Mouse (Mus musculus) neural tube, embryonic 12.5 days (tissue): Measurements from ENCODE around the gene Hnrnpa3. TPM values are rescaled to one million over a fixed set of nuclear protein-coding genes. Genes with fewer than 3 reads are reported as not detected.
"Not testable (repeated sequence)": the region's sequence is repeated elsewhere in the genome, so short reads cannot be mapped to it uniquely, and the experiment has no call there.

Source experiments
- ATAC-seq: fragments of 200-750 bp; cut with Nextera tagmentation; 2 replicates; pipeline ENCODE4 v1.8.0; 2017; ENCODE audit warnings: low read depth, mild to moderate bottlenecking, moderate TSS enrichment, moderate library complexity; ENCODE audit not compliant: low FRiP score
- H3K27ac ChIP-seq: fragments of 300-500 bp; sonication (generic); 2 replicates; pipeline ENCODE4 v1.5.1; 2016
- H3K27me3 ChIP-seq: fragments of 300-500 bp; sonication (generic); replicated peaks from 2 replicates; pipeline ENCODE4 v1.6.1; 2016; ENCODE audit warnings: mild to moderate bottlenecking
- H3K36me3 ChIP-seq: fragments of 300-500 bp; sonication (generic); 2 replicates; pipeline ENCODE4 v1.6.1; 2016; ENCODE audit warnings: mild to moderate bottlenecking
- H3K4me1 ChIP-seq: fragments of 300-500 bp; sonication (generic); 2 replicates; pipeline ENCODE4 v1.6.1; 2016
- H3K4me2 ChIP-seq: fragments of 300-500 bp; sonication (generic); replicated peaks from 2 replicates; pipeline ENCODE4 v1.6.1; 2016; ENCODE audit warnings: mild to moderate bottlenecking
- H3K4me3 ChIP-seq: fragments of 300-500 bp; sonication (generic); 2 replicates; pipeline ENCODE4 v1.5.1; 2016
- H3K9ac ChIP-seq: fragments of 300-500 bp; sonication (generic); 2 replicates; pipeline ENCODE4 v1.6.1; 2016; ENCODE audit warnings: mild to moderate bottlenecking
- H3K9me3 ChIP-seq: fragments of 300-500 bp; sonication (generic); 2 replicates; pipeline ENCODE4 v1.6.1; 2016; ENCODE audit warnings: mild to moderate bottlenecking
- WGBS: fragments of 180-500 bp; shearing (Covaris S2); methylation state at CpG from one replicate; pipeline ENCODE4 v1.1.7; 2016; 5-methylcytosine and 5-hydroxymethylcytosine counted together
- polyA plus RNA-seq: library from polyadenylated mRNA; unstranded; fragments of >200 nt; fragmentation: Nextera tagmentation; extraction: Ambion mirVana; gene quantifications from 2 replicates; pipeline ENCODE4 v1.2.1, GENCODE M21; 2016

Hnrnpa3 gene
- polyA plus RNA-seq, 1 experiment from 2014 or later = 334 TPM

DNA sequence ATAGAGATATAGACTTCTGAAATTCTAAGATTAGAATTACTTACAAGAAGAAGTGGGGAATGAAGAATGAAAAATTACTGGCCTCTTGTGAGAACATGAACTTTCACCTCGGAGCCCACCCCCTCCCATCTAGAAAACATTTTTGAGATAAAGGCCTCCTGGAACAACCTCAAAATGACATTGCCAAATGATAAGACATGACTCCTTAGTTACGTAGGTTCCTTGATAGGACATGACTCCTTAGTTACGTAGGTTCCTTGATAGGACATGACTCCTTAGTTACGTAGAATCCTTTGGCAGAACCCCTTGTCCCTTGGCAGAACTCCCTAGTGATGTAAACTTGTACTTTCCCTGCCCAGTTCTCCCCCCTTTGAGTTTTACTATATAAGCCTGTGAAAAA lies 16.7 kb upstream of the Hnrnpa3 start:
- not testable (repeated sequence) for H3K9ac ChIP-seq, H3K4me3 ChIP-seq, H3K9me3 ChIP-seq, H3K27me3 ChIP-seq, H3K4me1 ChIP-seq, H3K27ac ChIP-seq, H3K4me2 ChIP-seq, ATAC-seq, H3K36me3 ChIP-seq
- 92% methylated on average over 4 of the region's 4 CpGs for WGBS

DNA sequence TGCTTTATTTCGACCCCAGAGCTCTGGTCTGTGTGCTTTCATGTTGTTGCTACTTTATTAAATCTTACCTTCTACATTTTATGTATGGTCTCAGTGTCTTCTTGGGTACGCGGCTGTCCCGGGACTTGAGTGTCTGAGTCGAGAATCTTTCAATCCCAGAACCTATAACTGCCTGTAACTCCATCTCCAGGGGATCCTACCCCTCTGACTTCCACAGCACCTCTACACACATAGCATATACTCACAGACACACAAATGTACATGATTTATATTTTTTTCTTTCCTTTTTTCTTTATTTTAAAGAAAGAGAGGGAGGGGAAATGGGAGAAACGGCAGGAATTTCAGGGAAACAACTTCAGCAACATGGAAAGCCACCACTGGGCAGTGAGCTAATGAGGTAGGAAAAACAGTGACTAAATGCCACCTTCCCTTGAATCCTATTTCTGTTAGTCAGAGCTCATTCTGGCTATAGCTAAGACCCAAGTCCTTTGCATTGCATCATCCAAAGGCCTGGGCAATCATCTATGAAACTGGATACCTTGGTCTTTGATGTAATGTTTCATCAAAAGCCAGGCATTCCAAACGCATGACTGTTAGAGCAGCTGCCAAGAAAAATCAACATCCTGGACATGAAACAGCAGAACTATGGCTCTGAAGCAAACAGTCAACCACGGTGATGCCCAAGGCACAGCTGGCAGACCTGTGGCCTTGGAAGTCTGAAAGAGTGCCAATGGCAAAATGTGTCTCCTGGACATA lies 16.1 kb upstream of the Hnrnpa3 start:
- Histone ChIP-seq H3K4me3 (no peak overlapping the region), H3K27ac (no peak overlapping the region), H3K9ac (no peak overlapping the region), H3K4me1 (no peaks in the 10 kb centered on the region), H3K27me3 (no peaks in the 10 kb centered on the region), H3K36me3 (no peaks in the 10 kb centered on the region), H3K4me2 (no peak overlapping the region), H3K9me3 (no peaks in the 10 kb centered on the region)
- no peak for ATAC-seq
- 89% methylated on average over 8 of the region's 8 CpGs for WGBS

DNA sequence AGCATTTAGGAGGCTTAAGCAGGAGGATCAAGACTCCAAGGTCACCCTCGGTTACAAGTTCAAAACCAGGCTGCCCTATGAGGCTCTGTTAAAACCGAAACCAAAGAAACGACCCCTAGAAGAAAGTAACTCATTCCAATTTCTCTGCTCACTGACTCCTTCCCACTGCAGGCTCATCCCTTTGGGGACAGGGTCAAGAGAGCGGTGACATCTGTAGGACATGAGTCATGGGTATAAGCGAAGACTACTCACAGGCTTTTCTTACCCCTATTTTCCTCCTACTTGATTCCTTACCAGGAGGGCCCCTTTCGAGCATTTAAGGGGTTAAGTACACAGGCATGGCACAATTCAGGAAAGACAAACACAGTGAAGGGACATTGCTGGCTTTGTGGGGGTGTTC lies 15.1 kb upstream of the Hnrnpa3 start:
- H3K27ac ChIP-seq = no peak overlapping the region
- ATAC-seq = no peak
- H3K36me3 ChIP-seq = no peaks in the 10 kb centered on the region
- no peak overlapping the region for H3K4me2 ChIP-seq
- no peak overlapping the region for H3K9ac ChIP-seq
- no peaks in the 10 kb centered on the region for H3K9me3 ChIP-seq
- WGBS = 89% methylated on average over 6 of the region's 6 CpGs
- H3K4me3 ChIP-seq = no peak overlapping the region
- H3K4me1 ChIP-seq = no peaks in the 10 kb centered on the region
- H3K27me3 ChIP-seq = no peaks in the 10 kb centered on the region

DNA sequence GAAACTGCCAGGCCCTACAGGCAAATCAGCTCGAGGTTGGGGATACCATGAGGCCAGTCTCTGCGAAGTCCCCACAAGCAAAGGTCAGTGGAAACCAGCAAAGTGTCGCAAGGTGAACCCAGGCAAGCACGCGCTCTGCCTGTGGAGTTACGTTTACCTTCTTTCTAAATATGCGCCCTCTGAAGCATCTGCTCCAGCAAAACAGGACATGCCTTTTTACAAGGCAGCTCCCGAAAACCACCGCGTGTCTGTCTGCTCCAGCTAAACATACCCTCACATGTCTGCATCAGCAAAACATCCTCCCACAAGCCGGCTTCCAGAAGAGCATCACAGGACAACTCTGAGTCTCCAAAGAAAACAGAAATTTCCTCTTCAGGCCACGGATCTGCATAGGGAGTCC lies 13.8 kb upstream of the Hnrnpa3 start:
- no peak overlapping the region for H3K4me2 ChIP-seq
- H3K4me1 ChIP-seq = no peaks in the 10 kb centered on the region
- WGBS = 92% methylated on average over 12 of the region's 12 CpGs
- H3K9ac ChIP-seq = no peak overlapping the region
- H3K9me3 ChIP-seq = no peaks in the 10 kb centered on the region
- H3K27ac ChIP-seq = no peak overlapping the region
- no peaks in the 10 kb centered on the region for H3K36me3 ChIP-seq
- no peak overlapping the region for H3K4me3 ChIP-seq
- no peak for ATAC-seq
- no peaks in the 10 kb centered on the region for H3K27me3 ChIP-seq

DNA sequence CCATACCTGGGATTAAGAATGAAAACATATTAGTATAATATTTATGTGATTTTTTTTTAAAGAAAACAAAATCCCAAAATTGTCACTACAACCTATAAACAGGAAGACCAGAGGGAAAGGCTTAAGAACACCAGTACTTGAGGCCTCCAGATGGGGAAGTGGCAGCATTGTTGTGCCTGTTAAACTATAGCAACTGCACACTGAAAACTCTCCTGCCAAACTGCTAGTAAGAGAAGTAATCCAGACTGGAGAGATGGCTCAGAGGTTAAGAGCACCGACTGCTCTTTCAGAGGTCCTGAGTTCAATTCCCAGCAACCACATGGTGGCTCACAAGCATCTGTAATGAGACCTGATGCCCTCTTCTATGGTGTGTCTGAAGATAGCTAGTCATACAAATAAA lies 8.6 kb upstream of the Hnrnpa3 start:
- no peak overlapping the region for H3K4me2 ChIP-seq
- H3K9me3 ChIP-seq = no peaks in the 10 kb centered on the region
- H3K9ac ChIP-seq = no peak overlapping the region
- H3K4me3 ChIP-seq = no peak overlapping the region
- no peak for ATAC-seq
- WGBS = 93% methylated on average over 1 of the region's 1 CpGs
- H3K27ac ChIP-seq = no peak overlapping the region
- H3K27me3 ChIP-seq = no peaks in the 10 kb centered on the region
- H3K36me3 ChIP-seq = no peaks in the 10 kb centered on the region
- H3K4me1 ChIP-seq = no peaks in the 10 kb centered on the region

DNA sequence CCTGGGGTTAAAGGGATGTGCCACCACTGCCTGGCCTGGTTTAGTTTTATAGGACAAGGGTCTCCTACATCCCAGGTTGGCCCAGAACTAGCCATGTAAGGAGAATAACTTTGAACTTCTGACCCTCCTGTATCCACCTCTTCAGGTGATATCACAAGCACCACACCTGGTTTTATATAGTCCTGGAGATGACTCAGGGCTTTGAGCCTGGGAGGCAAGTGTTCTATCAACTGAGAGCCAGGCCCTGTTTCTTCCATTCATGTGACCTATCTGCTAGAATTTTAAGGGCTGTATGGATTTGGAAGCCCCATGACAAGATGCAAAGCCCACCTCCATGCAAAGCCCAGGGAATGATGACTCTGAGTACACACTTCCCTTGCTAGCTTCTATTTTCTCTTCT lies 5.9 kb upstream of the Hnrnpa3 start:
- no peaks in the 10 kb centered on the region for H3K9me3 ChIP-seq
- ATAC-seq = no peak
- H3K27me3 ChIP-seq = no peaks in the 10 kb centered on the region
- no peak overlapping the region for H3K27ac ChIP-seq
- H3K4me2 ChIP-seq = no peak overlapping the region
- no peaks in the 10 kb centered on the region for H3K36me3 ChIP-seq
- no peak overlapping the region for H3K4me3 ChIP-seq
- no peak overlapping the region for H3K9ac ChIP-seq
- H3K4me1 ChIP-seq = peaks cover 6% of the 10 kb centered on the region

DNA sequence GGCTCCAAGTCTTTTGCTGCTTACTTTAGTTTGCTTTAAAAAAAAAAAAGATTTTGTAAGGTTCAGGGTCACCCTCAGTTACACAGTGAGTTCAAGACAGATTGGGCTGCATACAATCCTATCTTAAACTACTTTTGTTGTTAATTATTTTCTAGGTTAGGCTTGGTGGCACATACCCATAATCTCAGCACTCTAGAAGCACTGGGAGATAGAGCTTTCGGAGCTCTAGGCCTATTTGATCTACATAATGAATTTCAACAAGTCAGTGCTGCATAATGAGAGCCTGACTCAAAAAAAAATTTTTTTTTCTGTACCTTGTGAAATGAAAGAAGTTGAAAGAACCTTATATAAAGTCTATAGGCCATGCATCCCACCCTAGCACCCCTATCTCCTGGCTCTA lies 4.4 kb upstream of the Hnrnpa3 start:
- Histone ChIP-seq H3K4me3 (no peak overlapping the region), H3K36me3 (no peaks in the 10 kb centered on the region), H3K9ac (no peak overlapping the region), H3K27me3 (no peaks in the 10 kb centered on the region), H3K9me3 (no peaks in the 10 kb centered on the region), H3K4me1 (peaks cover 7% of the 10 kb centered on the region), H3K27ac (no peak overlapping the region), H3K4me2 (no peak overlapping the region)
- 95% methylated on average over 1 of the region's 1 CpGs for WGBS
- ATAC-seq = no peak

DNA sequence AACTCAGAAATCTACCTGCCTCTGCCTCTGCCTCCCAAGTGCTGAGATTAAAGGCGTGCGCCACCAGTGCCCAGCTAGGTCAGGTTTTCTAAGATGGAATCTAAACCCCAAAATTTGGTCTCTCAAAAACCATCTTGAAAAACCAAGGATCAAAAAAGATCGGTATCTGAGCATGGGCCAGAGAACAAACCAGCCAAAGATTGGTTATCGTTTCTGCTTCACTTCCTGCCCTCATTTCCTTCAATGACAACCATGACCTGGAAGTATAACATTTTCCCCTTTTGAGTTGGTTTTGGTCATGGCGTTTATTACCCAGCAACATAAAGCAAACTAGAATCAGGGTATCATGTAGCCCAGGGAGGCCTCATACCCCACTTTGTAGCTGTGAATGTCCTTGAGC lies 2.1 kb upstream of the Hnrnpa3 start:
- Histone ChIP-seq H3K27me3 (no peaks in the 10 kb centered on the region), H3K4me2 (no peak overlapping the region), H3K9me3 (no peaks in the 10 kb centered on the region), H3K4me1 (peaks cover 17% of the 10 kb centered on the region), H3K36me3 (no peaks in the 10 kb centered on the region; the same call in 1 of the 2 replicates), H3K9ac (no peak overlapping the region), H3K27ac (no peak overlapping the region), H3K4me3 (no peak overlapping the region)
- WGBS = 92% methylated on average over 5 of the region's 5 CpGs
- no peak for ATAC-seq

DNA sequence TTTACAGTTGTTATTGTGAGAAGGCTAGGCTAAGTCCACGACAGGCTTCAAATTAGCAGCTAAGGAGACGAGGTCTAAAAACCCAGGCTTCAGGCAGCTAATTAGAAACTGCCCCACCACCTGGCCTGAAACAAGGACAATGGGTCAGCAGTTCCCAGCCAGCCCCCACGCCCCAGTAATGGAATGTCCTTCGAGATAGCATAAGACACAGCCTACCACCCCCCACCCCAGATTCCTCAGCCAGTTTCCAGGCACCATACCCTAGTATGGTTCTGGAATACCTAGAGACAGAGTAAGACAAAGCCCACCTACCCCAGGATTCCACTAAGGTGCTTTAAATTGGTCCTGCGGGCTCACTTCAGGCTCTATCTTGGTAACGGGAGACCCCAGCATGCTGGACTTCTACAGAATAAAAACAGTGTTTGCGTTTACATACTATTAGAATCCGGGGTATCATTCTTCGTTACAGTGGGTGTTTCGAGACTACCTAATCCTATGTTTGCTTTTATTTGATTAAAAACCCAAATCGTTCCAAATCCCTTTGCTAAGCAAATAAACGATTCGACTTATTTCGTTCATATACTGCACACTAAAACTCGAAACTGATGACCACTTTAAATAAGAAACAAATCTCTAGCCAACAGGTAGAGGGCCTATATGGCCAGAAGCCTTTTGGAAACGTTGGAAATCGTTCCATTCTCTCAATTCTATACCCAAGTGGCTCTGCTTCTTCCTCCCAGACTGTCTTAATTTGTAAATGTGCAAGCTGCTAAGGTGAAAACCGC lies 962 bp upstream of the Hnrnpa3 start:
- 3% methylated on average over 18 of the region's 18 CpGs for WGBS
- Histone ChIP-seq H3K9me3 (no peaks in the 10 kb centered on the region), H3K9ac (peak overlapping the region; percentile 99), H3K4me2 (peak overlapping the region; percentile 57), H3K27ac (peak overlapping the region; percentile 98), H3K4me1 (peaks cover 17% of the 10 kb centered on the region), H3K36me3 (peaks cover 8% of the 10 kb centered on the region), H3K27me3 (no peaks in the 10 kb centered on the region), H3K4me3 (peak overlapping the region; percentile 49)
- ATAC-seq = no peak

DNA sequence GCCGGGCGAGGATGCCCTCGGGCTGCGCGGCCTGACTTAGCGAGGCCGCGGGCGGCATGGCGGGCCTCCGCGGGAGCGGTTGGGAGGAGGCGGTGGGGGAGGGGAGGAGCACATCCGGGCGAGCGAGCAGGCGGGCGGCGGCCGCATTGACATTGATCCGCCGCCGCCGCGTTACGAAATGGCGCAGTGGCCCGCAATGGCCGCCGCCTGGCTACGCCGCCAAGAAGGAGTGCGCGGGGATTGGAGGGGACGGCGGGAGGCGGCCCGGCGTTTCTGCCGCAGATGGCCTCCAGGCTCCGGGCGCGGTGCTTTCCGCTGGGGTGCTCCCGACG lies 534 bp downstream of the Hnrnpa3 start:
- WGBS = under 1% methylated on average over 47 of the region's 47 CpGs
- ATAC-seq = peak; percentile 74
- H3K9ac ChIP-seq = peak overlapping the region; percentile 99

DNA sequence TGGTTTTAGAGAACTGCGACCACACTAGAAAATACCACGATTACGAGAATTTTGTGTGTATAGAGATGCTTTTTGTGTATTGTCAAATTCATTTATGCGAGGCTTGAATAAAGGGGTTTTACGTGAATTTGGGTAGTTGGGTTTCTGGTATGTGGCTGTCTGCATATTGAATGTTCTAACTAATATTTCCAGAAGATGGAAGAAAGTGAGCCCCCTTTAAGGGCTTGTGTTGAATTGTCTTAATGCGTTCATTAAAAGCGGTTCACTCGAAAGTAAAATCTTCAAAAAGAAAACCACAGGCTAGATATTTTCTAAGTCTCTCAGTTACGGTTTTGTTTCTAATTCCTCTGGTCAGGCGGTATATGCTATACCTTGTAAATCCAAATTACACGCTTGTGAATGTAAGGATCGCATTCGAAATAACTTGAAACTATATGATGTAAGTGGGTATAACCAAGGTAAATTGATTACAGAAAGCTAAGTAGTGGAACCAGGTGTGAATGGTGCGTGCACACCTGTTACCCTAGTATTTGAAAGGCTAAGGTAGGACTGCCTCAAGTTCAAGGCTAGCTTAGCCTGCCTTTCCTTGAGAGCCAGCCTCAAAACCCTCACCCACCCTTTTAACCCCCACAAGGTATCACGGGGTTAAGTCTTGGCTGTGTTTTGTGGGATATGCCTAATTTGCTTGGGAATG lies 1.3 kb downstream of the Hnrnpa3 start:
- peak overlapping the region; percentile 93 for H3K4me3 ChIP-seq
- H3K9me3 ChIP-seq = no peaks in the 10 kb centered on the region
- WGBS = 3% methylated on average over 15 of the region's 15 CpGs
- ATAC-seq = no peak
- no peaks in the 10 kb centered on the region for H3K27me3 ChIP-seq
- H3K4me1 ChIP-seq = peaks cover 17% of the 10 kb centered on the region
- peaks cover 24% of the 10 kb centered on the region for H3K36me3 ChIP-seq
- peak overlapping the region; percentile 75 for H3K4me2 ChIP-seq
- H3K27ac ChIP-seq = no peak overlapping the region
- peak overlapping the region; percentile 99 for H3K9ac ChIP-seq

More for the DNA sequence above, 534 bp downstream of the Hnrnpa3 start:
- no peaks in the 10 kb centered on the region for H3K27me3 ChIP-seq
- peaks cover 22% of the 10 kb centered on the region for H3K36me3 ChIP-seq
- H3K4me3 ChIP-seq = peak overlapping the region; percentile 93
- H3K27ac ChIP-seq = peak overlapping the region; percentile 94
- no peaks in the 10 kb centered on the region for H3K9me3 ChIP-seq
- H3K4me1 ChIP-seq = peaks cover 17% of the 10 kb centered on the region
- H3K4me2 ChIP-seq = peak overlapping the region; percentile 75

DNA sequence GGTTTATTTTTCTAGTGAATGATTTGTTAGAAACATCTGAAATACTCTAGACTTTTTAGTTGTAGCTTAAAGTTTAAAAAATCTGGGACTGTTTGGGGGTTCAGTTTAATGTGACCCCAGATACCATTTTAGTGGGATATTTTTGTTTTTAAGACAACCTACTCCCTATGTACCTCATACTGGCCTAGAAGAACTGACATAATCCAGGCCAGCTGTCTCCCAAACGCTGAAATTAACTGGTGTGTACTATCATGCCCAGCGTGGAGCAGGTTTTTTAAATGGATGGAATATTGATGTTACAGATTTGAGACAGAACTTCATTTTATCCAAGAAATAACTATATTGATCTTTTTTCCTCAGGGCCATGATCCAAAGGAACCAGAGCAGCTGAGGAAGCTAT lies 2.0 kb downstream of the Hnrnpa3 start:
- 53% methylated on average over 2 of the region's 2 CpGs for WGBS
- ATAC-seq = no peak

More for the DNA sequence above, 2.0 kb downstream of the Hnrnpa3 start:
- no peaks in the 10 kb centered on the region for H3K9me3 ChIP-seq
- peaks cover 24% of the 10 kb centered on the region for H3K36me3 ChIP-seq
- H3K4me2 ChIP-seq = peak overlapping the region; percentile 75
- peaks cover 17% of the 10 kb centered on the region for H3K4me1 ChIP-seq
- H3K4me3 ChIP-seq = peak overlapping the region; percentile 93; the same call in 1 of the 2 replicates
- no peak overlapping the region for H3K27ac ChIP-seq
- no peak overlapping the region for H3K9ac ChIP-seq
- H3K27me3 ChIP-seq = no peaks in the 10 kb centered on the region
